Mouse (Mus musculus) embryo, embryonic 9.5 days (tissue): ENCODE results near the gene Zbtb8b.
"Not testable (repeated sequence)": the region's sequence is repeated elsewhere in the genome, so short reads cannot be mapped to it uniquely, and the experiment has no call there.

Experiments used
- DNase-seq: peaks from one replicate; pipeline ENCODE4 v3.0.0-alpha.2; 2017; ENCODE audit errors: extremely low spot score

Zbtb8b gene

GRCm38 (mm10) chr4:129440340-129441063 is at the start of gene Zbtb8b:
Gene Zbtb8b, minus strand, starts transcription at chr4:129440853.
- DNase-seq: peak; percentile 63

DNA sequence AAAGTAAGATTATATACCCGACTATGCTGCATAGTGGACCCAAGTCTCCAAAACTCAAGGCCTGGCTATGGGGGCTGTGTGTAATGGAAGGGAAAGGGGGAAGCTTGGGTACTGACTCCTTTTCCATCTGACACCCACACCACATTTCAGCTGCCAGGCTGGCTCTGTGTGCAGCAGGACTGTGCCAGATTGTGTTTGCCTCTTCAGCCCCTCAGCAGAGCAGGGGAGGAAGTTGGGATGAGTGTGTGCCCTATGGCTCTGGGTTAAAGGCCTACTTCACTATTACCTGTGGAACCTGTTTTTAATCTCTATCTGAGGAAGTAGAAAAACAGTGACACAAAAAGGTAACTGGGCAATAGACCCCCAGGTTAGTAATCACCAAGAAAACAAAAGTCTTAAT is 40.4 kb upstream of the Zbtb8b start:
- DNase-seq: no peak

GRCm38 (mm10) chr4:129479863-129480262 is 39.2 kb upstream of the Zbtb8b start:
- no peak for DNase-seq

- DNase-seq: no peak
Measured at GRCm38 (mm10) chr4:129476047-129476446, 35.4 kb upstream of the Zbtb8b start.

- DNase-seq: no peak
Measured at GRCm38 (mm10) chr4:129464286-129464815, 23.7 kb upstream of the Zbtb8b start.

- DNase-seq: no peak
Measured at GRCm38 (mm10) chr4:129463097-129464059, 22.7 kb upstream of the Zbtb8b start.

- no peak for DNase-seq
Measured at GRCm38 (mm10) chr4:129462118-129462517, 21.5 kb upstream of the Zbtb8b start.

GRCm38 (mm10) chr4:129461183-129461960 is 20.7 kb upstream of the Zbtb8b start, which contains the start of gene Bsdc1:
Gene Bsdc1, plus strand, starts transcription at chr4:129461581.
- DNase-seq: peak; percentile 99

DNA sequence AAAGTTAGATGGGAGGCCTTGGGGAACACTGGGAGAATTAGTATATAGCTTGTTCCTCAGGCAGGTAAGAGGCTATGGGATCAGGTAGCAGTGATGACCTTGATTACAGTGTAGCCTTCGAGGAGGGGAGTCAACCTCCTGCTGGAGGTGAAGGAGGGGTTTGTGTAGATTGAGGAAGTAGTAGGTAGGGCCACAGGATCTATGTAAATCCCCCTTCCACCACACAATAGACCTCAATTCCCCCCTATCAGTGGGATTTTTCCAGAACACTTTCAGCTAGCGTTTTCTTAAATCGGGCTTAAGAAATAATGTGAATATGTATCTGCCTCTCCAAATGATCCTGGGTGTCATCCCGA is 20.2 kb upstream of the Zbtb8b start:
- DNase-seq: no peak

- no peak for DNase-seq
Measured at GRCm38 (mm10) chr4:129459726-129460125, 19.1 kb upstream of the Zbtb8b start.

GRCm38 (mm10) chr4:129457311-129457710 is 16.7 kb upstream of the Zbtb8b start:
- not testable (repeated sequence) for DNase-seq

- DNase-seq: no peak
Measured at GRCm38 (mm10) chr4:129456126-129456525, 15.5 kb upstream of the Zbtb8b start.

GRCm38 (mm10) chr4:129455265-129455664 is 14.6 kb upstream of the Zbtb8b start:
- peak; percentile 78 for DNase-seq

GRCm38 (mm10) chr4:129451471-129452169 is 11.0 kb upstream of the Zbtb8b start:
- DNase-seq: no peak

GRCm38 (mm10) chr4:129450851-129451250 is 10.2 kb upstream of the Zbtb8b start:
- no peak for DNase-seq

DNA sequence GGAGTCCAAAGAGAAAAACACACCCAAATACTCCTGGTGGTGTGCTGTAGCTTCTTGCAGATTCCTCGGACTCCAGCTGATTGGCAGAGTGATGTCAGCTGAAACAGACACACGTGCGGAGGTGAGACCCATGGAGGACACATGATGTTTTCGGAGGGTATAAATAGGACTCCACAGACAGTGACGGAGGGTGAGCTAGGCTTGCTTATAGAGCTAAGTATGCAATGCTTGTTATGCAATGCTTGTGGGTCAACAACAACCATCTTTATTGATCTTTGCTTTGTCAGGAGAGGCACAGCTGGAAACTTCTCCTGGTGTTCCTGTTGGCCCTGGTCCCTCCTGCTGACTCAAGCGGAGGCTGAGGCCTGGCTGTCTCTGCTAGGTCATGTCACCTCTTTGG is 8.1 kb upstream of the Zbtb8b start:
- no peak for DNase-seq

DNA sequence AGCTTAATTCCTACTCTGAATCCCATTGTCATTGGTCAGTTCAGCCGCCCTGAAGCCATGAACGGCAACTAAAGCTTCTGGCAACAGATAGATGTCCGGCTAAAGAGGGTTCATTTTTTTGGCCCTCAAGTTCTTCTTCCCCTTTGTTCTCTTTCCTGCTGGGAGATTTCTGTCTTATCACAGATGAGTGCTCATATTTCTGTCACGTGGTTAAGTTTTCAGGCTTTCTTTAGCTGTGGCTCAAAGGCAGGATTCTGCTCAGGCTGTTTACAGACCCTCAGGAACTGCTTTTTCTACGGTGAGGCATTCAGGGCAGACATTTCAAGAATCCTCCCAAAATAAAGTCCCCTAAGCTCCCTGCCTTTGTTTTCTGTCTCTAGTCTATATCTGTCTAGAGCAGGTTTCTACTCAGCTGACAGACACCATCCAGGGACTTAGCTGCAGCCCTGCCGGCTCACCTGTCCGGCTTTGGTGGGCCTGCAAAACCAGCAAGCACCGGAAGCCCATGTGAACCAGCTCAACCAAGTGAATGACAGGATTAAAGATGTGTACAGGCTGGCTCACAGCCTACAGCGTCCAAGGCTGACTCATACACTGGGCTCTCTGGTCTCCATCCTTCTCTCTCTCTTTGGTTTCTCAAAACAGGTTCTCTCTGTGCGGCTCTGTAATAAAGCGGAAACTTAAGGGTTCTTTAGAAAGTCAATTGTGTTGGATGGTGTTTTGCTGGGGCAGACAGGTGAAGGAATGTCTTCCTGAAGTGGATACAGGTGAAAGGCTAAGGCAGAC is 7.3 kb upstream of the Zbtb8b start:
- DNase-seq: no peak

- no peak for DNase-seq
Measured at GRCm38 (mm10) chr4:129447360-129447759, 6.7 kb upstream of the Zbtb8b start.

DNA sequence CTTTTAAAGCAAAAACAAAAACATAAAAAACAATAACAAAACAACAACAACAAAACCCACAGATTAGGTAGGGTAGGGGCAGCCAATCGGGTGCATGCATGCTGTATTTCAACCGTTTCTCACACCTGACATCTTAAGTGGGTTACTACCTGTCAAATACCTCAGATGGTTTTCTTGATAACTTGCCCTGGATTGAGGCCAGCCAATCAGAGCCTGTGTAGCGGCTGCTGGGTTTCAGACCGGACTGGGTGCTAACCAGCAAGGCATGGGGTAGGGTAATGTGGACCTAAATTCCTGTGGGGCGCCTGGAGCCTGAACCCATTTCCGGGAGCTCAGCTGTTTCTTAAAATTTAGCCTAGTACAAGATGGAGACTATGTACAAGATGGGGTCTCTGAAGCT is 492 bp upstream of the Zbtb8b start:
- no peak for DNase-seq

DNA sequence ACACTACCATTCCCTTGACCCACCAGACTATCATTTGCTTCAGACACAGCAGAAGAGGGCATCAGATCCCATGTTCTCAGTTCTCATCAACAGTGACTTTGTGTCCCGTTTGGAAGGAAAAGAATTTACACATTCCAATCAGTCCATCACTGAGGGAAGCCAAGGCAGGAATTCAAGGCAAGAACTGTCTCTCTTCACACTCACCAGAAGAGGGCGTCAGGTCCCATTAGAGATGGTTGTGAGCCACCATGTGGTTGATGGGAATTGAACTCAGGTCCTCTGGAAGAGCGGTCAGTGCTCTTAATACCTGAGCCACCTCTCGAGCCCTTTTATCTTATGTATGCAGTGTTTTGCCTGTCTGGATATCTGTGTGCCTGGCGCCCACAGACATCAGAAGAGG is 22.3 kb downstream of the Zbtb8b start:
- DNase-seq: no peak
